Mouse (Mus musculus): ENCODE results near the gene Dnmbp.
"Not testable (repeated sequence)": the region's sequence is repeated elsewhere in the genome, so short reads cannot be mapped to it uniquely, and the experiment has no call there.

Dnmbp gene

DNA sequence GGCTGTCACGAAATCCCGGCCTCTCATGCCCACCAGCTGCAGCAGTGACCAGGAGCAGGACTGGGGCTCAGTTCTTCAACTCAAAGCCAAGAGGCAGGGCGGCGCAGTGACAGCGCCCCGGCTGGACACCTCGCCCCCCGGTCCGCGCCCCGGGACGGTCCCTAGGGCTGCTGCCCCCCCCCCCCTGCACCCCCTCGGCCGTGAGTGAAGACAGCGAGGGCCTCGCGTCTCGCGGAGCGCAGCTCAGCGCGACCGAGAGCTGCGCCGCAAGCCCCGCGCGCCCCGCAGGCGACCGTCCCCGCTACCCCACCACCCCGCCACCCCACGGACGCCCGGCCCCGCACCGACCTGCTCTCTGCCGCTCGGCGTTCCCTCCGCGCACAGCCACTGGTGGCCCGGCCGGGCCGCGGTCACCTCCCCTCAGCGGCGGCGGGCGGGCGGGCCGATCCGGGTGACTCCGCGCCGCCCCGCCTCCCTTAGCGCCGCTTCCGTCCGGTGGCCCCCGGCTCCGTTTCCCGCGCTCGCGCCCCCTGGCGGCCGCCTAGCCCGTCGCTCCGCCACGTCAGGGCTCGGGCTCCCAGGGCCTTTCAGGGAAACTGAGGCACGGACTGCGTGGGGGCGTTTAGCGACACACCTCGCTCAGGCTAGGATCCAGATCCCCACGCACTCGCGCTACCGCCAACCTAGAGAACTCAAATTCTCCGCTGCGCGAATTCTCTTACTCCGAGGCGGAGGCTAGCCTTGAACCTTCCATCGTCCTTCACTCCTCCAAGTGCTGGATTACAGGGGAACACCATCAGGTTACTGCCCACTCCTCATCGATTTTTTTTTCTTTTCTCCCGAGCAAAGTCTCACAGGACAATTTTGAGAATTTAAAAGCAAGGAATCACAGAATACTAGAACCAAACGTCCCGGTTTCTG, at the start of gene Dnmbp:
Gene Dnmbp (minus strand): TSS at position 423 of the 921 bp plus-strand sequence.
- peak; percentile 83 to 93 for DNase-seq

- no peak for DNase-seq
Measured at GRCm38 (mm10) chr19:43986069-43986794, 46.2 kb upstream of the Dnmbp start, which contains the start of gene Cpn1. TSS of gene Cpn1 (minus strand) at chr19:43986556.

GRCm38 (mm10) chr19:43981992-43982391, 42.0 kb upstream of the Dnmbp start:
- no peak for DNase-seq

GRCm38 (mm10) chr19:43980711-43981110, 40.7 kb upstream of the Dnmbp start:
- DNase-seq = no peak

GRCm38 (mm10) chr19:43977799-43978198, 37.8 kb upstream of the Dnmbp start:
- no peak for DNase-seq

DNA sequence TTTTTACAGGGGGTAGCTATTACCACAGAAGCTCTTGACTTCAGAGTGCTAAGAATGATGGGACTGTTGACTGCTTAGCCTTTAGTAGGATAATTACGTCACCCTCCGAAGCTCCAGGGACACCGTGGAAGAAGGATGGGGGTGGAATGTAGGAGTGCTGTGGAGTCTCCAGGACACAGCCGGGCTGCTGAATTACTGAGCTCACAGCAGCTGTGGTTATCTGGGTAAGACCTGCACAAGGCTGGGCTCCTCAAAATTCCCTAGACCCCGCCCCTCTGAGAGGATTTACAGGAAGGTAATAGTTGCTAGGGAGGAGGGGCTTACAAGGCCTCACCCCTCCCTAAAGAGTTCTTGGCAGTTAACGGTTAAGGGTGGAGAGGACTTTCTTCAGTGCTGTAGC, 36.7 kb upstream of the Dnmbp start:
- DNase-seq = no peak

DNA sequence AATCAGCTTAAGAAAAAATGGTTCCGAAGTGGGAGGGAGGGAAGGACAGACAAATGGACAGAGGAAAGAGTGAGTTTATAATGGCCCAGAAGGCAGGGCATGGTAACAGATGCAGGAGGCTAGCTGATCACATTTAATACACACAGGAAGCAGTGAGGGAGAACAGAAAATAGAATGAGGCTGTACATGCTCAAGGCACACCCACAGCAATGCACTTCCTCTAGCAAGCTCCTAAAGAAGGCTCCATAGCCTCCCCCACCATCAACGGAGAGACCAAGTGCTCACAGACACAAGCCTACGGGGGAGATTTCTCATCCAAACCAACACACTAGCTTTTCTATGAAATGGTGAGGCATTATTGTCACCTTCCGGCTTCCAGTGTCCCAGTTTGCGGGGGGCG, 34.2 kb upstream of the Dnmbp start:
- no peak for DNase-seq

GRCm38 (mm10) chr19:43973711-43974110, 33.7 kb upstream of the Dnmbp start:
- DNase-seq = no peak

GRCm38 (mm10) chr19:43972129-43972528, 32.1 kb upstream of the Dnmbp start:
- DNase-seq = no peak

DNA sequence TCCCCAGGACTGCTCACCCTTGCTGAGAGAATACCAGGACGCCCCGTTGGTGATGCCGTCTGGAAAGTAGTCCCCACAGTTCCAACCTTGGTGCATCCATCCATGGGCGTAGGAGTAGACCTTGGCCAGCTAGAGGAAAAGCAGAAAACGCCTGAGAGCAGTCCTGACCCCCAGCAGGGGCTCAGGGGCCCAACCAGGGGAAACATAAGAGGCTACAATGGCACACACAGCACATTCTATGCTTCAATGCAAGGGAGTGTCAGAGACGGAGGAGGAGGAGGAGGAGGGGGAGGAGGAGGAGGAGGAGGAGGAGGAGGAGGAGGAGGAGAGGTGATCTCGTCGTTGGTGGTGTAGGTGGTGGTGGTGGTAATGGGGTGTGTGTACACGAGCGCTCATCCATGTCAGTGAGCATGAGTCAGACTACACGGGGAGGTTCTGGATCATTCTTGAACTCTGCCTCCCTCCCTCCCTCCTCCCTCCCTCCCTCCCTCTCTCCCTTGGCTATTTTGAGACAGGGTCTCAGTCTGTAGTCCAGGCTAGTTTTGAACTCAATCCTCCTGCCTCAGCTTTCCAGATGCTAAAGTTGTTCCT, 28.5 kb upstream of the Dnmbp start:
- DNase-seq = no peak

GRCm38 (mm10) chr19:43966481-43966880, 26.5 kb upstream of the Dnmbp start:
- DNase-seq = no peak

DNA sequence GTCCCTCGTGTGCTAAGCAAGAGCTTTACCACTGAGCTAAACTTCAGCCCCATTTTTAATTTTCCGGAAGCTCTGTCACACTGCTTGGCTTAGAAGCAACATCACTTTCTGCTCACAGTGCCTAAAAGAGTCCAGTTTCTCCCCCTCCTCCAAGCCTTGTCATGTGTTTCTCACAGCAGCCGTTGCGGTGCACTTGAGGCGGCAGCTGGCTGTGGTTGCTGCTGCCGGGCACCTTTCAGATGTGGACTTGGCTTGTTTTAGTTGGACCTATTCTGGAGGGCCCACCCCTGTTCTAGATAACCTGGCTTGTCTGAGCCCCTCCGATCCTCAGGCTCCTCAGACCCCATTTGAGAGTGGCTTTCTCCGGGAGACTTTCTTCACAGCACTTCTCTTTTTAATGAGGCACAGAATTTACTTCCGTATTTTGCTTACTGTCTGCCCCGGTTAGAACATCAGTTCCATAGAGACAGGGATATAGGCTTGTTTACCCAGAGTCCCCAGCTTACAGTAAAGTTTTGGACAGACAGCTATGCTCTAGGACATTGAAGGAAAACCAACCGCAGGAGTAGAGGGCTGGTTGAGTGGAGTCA, 25.6 kb upstream of the Dnmbp start:
- no peak for DNase-seq

- DNase-seq = no peak
Measured at GRCm38 (mm10) chr19:43962795-43963194, 22.8 kb upstream of the Dnmbp start.

- DNase-seq = no peak
Measured at GRCm38 (mm10) chr19:43961185-43961584, 21.2 kb upstream of the Dnmbp start.

- no peak for DNase-seq
Measured at GRCm38 (mm10) chr19:43960014-43960413, 20.0 kb upstream of the Dnmbp start.

DNA sequence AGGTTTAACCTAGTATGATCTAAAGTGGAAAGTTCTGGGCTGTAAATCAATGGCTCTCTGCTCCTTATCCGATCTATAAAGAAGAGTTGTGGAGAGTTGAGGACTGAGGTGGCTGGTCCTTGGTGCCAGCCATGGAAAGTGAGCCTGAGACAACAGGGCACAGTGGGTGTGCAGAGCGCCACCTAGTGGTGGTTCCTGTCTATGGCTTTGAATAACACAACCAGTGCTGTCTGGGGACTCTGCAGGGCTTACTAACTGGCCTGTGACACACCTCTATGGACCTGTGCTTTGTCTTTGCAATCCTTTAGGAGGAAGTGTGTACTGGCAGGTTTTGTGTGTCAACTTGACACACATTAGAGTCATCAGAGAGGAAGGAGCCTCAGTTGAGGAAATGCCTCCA, 19.2 kb upstream of the Dnmbp start:
- DNase-seq = peak; percentile 64 to 76

DNA sequence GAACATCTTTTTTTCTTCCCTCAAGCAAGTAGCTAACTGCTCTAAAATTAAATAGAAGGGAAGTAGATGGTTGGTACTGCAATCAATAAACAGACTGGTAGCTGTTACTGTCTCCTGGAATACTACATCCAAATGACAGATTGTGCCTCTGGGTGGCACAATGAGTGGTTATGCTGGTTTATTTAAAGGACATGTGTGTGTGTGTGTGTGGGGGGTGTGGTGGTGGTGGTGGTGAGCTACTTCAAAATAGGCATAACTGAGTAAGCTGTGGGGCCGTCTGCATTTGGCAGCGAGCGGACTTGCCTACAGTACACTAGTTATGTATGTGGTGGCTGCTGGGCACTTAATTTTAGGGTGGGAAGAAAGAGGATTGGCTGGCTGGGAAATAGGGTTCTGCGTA, 17.9 kb upstream of the Dnmbp start:
- DNase-seq = no peak

DNA sequence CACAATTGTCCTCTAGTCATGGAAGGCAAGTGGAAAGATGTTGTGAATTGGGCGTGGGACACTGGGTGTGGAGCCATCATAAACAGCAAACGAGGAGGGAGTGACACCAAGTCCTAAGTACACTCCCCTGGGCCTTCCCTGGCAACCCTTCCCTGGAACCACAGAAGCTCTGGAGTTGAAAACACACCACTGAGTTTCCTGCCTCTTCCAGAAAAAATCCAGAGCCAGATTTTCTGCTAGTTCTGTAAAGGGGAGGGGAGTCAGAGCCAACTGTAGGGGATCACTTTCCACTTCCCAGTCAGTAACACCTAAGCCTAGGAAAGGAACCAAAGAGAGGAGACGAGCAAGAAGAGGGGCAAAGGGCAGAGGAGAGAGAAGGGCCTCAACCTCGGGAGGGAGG, 17.4 kb upstream of the Dnmbp start:
- no peak for DNase-seq

- no peak for DNase-seq
Measured at GRCm38 (mm10) chr19:43955266-43955665, 15.3 kb upstream of the Dnmbp start.

DNA sequence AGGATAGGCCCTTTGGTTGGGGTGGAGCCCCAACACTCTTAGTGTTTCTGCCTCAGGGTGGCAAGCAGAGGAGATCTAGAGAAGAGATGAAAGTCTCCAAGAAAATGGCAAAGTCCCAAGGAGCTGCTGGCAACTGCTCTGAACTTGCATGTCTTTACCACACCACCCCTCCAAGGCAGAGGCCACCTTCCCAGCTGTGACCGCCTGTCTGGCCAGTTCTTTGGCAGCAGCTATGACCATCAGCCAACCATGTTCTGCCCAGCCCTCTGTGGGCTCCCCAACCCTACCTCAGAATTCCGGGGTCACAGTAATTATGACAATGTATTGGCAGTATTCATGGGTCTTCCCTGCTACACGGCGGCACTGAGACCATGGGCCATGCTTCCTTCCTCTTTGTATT, 14.9 kb upstream of the Dnmbp start:
- no peak for DNase-seq

DNA sequence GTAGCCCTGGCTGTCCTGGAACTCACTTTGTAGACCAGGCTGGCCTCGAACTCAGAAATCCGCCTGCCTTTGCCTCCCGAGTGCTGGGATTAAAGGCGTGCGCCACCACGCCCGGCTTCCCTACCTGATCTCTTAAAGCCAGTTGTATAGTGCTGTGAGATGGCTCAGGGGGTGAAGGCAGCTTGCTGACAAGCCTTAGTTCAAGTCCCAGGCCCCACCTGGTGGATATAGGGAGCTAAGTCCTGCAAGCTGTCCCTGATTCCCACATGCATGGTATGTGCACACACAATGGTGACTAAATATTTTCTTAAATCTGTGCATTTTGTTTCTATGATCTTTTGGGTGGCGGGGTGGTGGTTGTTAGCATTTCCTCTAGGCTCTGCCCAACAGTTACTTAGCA, 12.9 kb upstream of the Dnmbp start:
- not testable (repeated sequence) for DNase-seq

- no peak for DNase-seq
Measured at GRCm38 (mm10) chr19:43949111-43949810, 9.3 kb upstream of the Dnmbp start.

- DNase-seq = no peak
Measured at GRCm38 (mm10) chr19:43944566-43944965, 4.6 kb upstream of the Dnmbp start.

Measured in cerebellum, adult 18-20 months (tissue).